Mouse (Mus musculus): ENCODE results near the gene Ifit1bl2. TPM values are rescaled to one million over a fixed set of nuclear protein-coding genes. Genes with fewer than 3 reads are reported as not detected.
"Not testable (repeated sequence)": the region's sequence is repeated elsewhere in the genome, so short reads cannot be mapped to it uniquely, and the experiment has no call there.

Gene Ifit1bl2
- total and polyA plus RNA-seq, 3 experiments = 0.02 to 0.28 (median 0.23) TPM

- DNase-seq = not testable (repeated sequence)
These were observed 30.4 kb downstream of the Ifit1bl2 start for GRCm38 (mm10) chr19:34610118-34610517.

DNA sequence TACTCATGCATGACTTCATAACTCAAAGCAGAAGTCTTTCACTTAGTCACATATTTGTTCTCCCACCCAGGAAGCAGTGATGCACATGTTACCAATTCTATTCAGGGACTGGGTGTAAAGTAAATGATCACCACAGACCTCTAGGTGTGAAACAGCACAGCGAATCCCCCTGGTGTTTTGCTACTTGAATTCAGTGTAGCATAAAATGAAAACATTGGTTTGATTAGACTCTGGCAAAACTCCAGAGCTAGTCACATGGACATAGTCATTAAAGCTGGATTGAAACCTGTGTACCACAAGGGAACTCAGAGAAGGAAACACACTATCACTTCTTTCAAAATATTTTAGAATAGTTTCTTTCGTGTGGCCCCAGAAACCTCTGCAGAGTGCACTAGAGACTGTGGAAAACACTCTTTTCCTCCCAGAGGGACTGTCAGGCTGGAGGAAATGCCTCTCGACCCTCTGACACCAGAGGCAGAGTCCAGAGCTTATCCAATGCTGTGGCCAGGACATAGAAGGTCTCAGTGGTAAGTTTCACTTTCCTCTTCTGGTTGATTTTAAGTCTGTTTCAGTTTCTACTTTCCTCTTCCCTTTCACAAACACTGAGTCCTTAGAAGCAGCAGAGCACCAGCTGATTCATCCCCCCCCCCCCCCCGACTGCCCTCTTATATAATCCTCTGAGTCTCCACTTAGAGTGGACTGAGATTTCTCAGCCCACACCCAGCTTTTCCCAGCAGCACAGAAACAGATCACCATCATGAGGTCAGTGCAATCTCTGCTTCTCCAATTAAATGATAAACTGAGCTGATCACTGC is 33.1 kb downstream of the Ifit1bl2 start, which contains the start of gene Ifit3b:
Gene Ifit3b (plus strand): TSS at position 734 of the 815 bp plus-strand sequence.
- DNase-seq = peak; percentile 69

DNA sequence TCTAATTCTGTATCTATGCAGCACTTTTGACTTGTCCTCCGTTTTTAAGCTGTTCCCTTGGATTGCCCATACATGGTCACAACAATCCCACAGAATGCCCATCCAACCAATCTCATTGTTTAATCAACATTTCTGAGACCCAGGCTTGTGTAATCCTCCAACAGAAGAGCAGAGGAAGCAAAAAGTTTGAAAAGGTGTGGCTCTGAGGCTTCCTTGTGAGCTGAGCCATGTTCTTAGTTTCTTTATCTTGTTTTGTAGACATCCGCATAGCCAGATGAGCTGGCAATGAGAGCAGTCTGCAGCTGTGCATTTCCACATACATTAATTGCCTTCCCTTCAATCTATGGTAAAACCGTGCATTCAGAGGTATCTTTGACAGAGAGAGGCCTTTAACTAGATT is 35.1 kb downstream of the Ifit1bl2 start:
- DNase-seq = no peak

DNA sequence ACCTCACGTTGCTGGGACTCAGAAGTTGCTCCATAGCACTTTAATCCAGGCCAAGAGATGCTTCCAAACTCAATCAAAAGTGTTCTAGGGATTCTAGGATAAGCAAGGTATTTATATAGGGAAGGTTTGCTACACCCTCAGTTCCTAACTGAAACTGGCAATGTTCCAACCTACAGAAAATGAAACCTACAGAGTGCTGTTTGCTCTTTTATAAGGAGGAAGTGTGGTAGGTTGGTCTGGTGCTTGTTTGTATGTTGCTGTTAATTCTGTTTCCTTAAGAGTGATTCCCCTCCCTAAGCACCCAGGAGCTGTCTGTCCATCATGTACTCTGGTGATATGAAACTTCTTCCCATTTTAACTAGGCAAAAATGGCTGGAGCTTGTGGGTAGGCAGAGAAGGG is 38.7 kb downstream of the Ifit1bl2 start, which contains the start of gene Ifit1bl1:
Gene Ifit1bl1 (minus strand): TSS at position 69 of the 400 bp plus-strand sequence.
- DNase-seq = not testable (repeated sequence)

- not testable (repeated sequence) for DNase-seq
These were observed 41.3 kb downstream of the Ifit1bl2 start for GRCm38 (mm10) chr19:34599250-34599649.

DNA sequence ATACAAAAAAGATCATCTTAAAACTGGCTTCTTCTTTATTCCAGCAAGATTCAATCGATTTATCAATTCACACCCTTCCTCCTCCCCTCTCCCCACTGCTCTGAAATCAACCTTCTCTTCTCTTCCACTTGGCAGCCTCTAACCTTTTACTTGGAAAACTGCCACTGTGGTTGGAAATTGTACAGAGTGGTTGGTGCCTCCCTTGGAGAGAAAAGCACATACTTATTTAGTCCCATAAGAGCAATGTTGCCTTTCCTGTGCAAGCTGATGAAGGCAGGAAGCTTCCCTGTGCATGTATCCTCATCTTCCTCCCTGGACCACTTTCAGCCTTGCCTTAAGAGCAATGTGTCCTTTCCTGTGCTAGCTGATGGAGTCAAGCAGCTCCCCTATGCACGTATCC is 42.2 kb downstream of the Ifit1bl2 start:
- peak; percentile 68 for DNase-seq

DNA sequence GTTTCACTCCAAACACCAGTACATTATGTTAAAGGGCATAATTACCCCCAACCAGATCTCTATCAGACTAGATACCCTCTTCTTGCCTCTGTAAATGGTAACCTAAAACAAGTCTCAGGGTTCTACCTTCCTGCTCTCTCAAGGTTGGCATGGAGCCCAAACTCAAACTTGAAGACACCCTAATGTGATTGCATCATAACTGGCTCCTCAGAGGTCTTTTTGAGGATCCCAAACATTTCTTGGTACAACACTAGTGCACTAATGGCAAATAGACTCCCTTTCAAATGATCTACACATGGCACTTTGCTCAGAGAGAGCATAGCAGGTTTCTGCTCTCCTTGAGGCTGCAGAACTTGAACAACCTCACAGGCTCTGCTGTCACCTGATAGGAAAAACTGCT is 43.7 kb downstream of the Ifit1bl2 start:
- no peak for DNase-seq

- DNase-seq = not testable (repeated sequence)
These were observed 46.0 kb downstream of the Ifit1bl2 start for GRCm38 (mm10) chr19:34594523-34594922.

DNA sequence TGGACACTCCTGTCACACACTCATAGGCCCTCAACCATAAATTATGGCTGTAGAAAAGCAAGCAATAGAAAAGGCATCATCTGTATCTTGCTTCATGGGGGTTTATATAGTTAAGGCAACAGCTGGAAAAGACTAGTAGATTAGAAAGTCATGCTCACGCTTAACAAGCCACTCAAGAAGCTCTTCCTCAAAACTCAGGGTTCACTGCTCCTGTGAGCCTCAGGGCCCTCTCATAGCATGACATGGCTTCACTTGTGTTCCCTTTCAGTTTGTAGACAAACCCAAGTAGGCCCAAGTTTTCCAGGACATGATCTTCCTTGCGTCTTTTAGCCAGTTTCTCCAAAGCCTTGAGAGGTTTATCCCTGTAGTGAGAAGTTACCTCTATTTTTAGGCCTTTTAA is 47.1 kb downstream of the Ifit1bl2 start:
- DNase-seq = no peak

GRCm38 (mm10) chr19:34588959-34589358 is 51.6 kb downstream of the Ifit1bl2 start:
- no peak for DNase-seq

- not testable (repeated sequence) for DNase-seq
These were observed 52.4 kb downstream of the Ifit1bl2 start for GRCm38 (mm10) chr19:34587898-34588692.

DNA sequence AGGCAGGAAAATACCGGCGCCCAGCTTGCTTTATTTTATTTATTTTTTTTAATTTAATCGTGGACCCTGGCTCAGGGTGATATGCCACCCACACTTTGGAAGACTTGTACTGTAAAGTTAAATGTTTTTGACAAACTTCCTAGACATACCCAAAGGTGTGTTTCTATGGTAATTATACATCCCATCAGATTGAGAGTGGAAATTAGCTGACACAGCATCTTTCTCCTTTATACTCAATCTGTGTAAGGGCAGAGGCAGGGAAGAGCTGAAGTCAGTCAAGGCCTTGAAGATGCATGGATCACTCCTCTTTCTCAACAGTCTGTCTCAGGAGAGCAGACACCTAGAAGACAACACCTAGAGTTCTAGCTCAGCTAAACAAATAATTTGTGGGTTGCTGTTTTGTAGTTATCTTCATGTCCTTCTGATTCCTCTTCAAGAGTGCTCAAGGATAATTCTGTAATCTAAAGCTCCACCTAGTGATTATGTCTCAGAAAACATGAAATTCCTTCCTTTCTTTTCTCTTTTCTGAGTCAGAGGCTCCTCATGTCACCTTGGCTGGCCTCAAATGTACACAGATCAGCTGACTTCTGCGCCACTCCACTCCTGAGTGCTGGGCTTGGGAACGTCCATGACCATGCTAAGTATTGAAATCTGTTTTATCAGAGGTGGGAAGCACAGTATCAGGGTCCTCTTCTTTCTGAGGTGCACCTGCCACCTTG is 54.6 kb downstream of the Ifit1bl2 start:
- DNase-seq = not testable (repeated sequence)

DNA sequence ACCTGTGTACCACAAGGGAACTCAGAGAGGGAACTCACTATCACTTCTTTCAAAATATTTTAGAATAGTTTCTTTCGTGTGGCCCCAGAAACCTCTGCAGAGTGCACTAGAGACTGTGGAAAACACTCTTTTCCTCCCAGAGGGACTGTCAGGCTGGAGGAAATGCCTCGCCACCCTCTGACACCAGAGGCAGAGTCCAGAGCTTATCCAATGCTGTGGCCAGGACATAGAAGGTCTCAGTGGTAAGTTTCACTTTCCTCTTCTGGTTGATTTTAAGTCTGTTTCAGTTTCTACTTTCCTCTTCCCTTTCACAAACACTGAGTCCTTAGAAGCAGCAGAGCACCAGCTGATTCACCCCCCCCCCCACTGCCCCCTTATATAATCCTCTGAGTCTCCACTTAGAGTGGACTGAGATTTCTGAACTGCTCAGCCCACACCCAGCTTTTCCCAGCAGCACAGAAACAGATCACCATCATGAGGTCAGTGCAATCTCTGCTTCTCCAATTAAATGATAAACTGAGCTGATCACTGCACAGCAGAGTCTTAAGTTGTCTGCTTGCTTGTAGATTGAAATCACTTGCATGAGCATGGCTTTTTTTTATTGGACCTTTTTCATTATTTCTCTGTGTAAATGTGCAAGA is 57.3 kb downstream of the Ifit1bl2 start, which contains the start of gene Ifit3:
Gene Ifit3 (plus strand): TSS at position 406 of the 641 bp plus-strand sequence.
- peak; percentile 44 for DNase-seq

- not testable (repeated sequence) for DNase-seq
These were observed 57.8 kb downstream of the Ifit1bl2 start for GRCm38 (mm10) chr19:34582696-34583095.

DNA sequence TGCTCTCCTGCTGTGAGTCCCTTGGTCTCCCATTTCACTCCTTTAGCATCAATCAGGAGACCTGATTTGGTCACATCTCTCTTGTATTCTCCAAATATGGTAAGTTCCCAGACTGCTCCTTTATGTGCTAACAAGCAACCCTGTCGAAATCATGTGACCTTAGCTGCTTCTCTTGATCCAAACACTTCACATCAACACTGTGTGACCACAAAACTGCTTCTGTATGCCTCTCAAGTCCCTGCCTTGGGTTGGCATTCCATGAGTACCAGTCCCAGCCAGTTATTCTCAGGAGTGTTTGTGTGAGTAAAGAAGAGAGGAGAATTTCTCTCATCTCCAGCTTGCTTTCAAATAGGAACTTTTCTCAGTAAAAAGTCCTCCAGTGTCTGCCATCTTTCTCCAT is 63.4 kb downstream of the Ifit1bl2 start:
- DNase-seq = no peak

DNA sequence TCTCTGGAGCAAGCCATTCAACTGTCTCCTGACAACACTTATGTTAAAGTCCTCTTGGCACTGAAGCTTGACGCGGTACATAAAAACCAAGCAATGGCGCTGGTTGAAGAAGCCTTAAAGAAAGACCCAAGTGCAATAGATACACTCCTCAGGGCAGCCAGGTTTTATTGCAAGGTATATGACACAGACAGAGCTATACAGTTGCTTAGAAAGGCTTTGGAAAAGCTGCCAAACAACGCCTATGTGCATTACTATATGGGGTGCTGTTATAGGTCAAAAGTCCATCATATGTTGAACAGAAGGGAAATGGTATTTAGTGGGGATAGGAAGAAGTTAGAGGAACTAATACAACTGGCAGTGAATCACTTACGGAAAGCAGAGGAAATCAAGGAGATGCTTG is 66.9 kb downstream of the Ifit1bl2 start:
- no peak for DNase-seq

GRCm38 (mm10) chr19:34571080-34571479 is 69.5 kb downstream of the Ifit1bl2 start:
- no peak for DNase-seq

GRCm38 (mm10) chr19:34569896-34570476 is 70.6 kb downstream of the Ifit1bl2 start:
- DNase-seq = peak; percentile 17

DNA sequence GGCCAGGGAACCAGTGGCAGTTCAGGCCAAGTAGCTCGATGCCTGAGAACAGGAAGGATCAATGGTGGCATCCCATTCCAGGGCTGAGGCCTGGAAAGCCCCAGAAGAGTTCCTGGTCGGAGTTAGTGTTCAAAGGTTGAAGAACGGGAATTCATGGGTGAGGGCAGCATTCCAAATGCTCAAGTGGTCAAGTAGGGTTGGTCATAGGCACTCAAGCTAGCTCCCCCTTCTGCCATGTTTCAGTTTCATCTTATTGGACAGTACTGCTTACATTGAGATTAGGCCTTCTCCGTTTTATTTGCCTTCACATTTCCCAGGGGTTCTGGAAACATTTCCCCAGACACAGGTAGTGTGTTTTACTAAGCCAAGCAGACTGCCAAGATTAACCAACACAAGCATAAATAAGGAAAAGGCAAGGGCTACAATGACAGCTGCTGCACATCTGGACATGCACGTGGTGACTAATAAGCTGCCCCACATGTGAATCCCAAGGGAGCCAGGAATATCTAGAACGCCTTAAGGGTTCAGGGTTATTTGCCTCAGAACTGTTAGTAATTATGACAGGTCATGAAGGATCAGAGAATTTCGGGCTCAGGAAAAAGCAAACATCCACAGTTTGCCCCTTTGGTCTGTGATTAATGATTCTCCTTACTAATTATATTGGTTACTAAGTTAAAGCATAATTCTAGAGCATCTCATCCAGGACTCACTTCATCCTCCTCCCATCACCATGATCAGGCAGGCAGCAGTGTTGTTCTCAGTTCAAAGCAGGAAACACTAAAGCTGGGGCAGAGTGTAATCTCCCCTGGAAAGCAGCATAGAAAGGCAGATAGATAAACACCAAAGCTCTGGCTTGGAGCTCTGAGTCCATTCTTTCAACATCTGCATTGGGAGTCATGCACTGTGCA is 71.3 kb downstream of the Ifit1bl2 start:
- DNase-seq = no peak

Measured in adrenal gland, adult 2 months (tissue).